Mouse (Mus musculus): Measurements from ENCODE around the gene Klhl32. TPM values are rescaled to one million over a fixed set of nuclear protein-coding genes. Genes with fewer than 3 reads are reported as not detected.
A peak's percentile ranks its signal among the peaks of the same experiment; 100 is the strongest.
"Not testable (repeated sequence)": the region's sequence is repeated elsewhere in the genome, so short reads cannot be mapped to it uniquely, and the experiment has no call there.

The Klhl32 gene
- polyA plus RNA-seq, 1 experiment from 2014 or later: 19.0 TPM

DNA sequence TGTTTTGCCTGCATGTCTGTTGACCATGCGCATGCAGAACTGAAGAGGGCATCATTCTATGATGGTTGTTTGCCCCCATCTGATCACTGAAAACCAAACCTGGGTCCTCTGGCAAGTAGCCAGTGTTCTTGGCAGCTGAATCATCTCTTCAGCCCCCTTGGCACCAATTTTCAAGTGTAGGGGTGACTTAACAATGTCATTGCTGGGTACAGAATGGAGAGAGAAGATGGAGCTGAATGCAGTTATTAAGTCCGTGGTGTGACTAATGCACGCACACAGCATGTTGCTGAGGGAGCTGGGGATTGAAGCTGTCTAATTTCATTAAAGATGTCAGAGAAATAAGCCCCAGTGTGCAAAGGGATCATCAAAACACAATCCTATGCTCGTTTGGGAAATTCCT lies 135.4 kb downstream of the Klhl32 start:
- no peak overlapping the region for H3K4me3 ChIP-seq (replicated peaks)
- H3K27me3 ChIP-seq: no peaks in the 10 kb centered on the region
- H3K36me3 ChIP-seq: no peaks in the 10 kb centered on the region
- H3K27ac ChIP-seq: no peak overlapping the region
- no peak overlapping the region for H3K9ac ChIP-seq (replicated peaks)
- H3K4me2 ChIP-seq (replicated peaks): no peak overlapping the region
- H3K4me1 ChIP-seq (replicated peaks): peaks cover 11% of the 10 kb centered on the region
- 43% methylated on average over 4 of the region's 4 CpGs for WGBS
- no peaks in the 10 kb centered on the region for H3K9me3 ChIP-seq
- ATAC-seq: 0 out of 2 replicates have a peak, but pooled peaks have one; percentile 60

DNA sequence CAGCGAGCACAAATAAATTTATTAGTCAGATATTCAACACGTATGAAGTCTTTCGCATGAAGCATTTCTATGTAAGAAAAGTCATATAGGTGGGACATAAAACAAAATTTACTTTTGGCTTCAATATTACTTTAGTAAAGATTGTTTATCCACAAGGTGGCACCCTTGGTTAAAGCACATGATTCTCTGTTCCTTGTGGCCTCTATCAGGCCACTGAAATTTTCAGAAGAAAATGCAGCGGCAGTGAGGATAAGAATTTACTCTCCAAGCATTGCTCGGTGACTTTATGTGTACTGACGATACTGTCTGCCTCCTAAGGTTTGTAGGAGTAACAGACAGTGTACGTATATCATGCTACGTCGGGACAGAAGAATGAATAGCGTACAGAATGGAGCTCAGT lies 136.6 kb downstream of the Klhl32 start:
- ATAC-seq: 0 out of 2 replicates have a peak, but pooled peaks have one; percentile 20
- no peak overlapping the region for H3K9ac ChIP-seq (replicated peaks)
- WGBS: 81% methylated on average over 10 of the region's 10 CpGs

DNA sequence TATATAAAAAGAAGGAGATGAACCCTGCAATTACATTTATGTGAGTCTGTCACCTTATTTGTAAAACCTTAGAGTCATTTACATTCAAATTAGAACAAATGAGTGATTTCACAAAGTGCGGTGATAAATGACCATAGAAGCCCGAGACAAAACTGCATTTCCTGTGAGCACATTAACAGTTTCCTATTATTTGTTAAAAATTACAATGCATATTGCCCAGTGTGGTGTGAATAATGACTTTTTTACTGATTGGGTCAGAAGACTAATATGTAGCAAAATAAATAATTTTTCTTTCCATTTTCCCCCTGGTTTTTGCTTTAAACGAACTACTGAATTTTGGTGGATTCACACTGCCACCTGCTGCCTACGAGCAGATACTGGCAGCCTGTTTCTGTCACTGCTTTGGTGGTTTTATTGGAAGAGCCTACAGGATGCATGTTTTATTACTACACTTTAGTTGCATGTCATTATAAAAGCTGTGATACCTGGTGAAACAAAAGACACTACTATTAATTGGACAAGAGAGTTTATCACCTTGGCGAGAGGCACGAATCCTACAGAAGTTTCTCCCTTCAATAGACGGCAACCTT lies 152.3 kb downstream of the Klhl32 start:
- Histone ChIP-seq H3K27ac (no peak overlapping the region), H3K4me3 (replicated peaks) (no peak overlapping the region), H3K9me3 (no peaks in the 10 kb centered on the region), H3K9ac (replicated peaks) (no peak overlapping the region), H3K36me3 (no peaks in the 10 kb centered on the region), H3K4me1 (replicated peaks) (0 out of 2 replicates have a peak, but pooled peaks cover 3% of the 10 kb centered on the region), H3K4me2 (replicated peaks) (no peak overlapping the region), H3K27me3 (no peaks in the 10 kb centered on the region)
- WGBS: 66% methylated on average over 7 of the region's 7 CpGs
- ATAC-seq: peak; percentile 66

More for the DNA sequence above, 136.6 kb downstream of the Klhl32 start:
- Histone ChIP-seq H3K4me1 (replicated peaks) (peaks cover 11% of the 10 kb centered on the region), H3K27ac (no peak overlapping the region), H3K4me2 (replicated peaks) (no peak overlapping the region), H3K36me3 (no peaks in the 10 kb centered on the region), H3K27me3 (no peaks in the 10 kb centered on the region), H3K9me3 (no peaks in the 10 kb centered on the region), H3K4me3 (replicated peaks) (no peak overlapping the region)

DNA sequence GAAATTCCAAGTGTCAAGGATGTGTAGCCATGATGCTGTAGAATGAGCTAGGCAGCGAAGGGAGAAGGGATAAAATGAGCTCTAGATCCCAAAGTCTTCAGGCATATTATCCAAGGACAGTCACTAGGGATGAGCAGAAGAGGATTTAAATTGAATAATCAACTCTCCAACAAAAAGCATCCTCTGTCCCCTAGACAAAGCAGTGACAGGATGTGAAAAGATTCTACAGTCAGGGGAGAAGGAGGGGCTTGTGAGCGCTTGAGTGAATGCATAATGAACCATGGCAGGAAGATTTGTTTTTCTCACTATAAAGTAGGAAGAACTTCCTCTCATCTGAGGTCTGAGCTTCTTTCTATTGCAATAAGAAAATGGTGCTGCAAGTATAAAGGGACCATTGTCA lies 170.8 kb downstream of the Klhl32 start:
- Histone ChIP-seq H3K9ac (replicated peaks) (no peak overlapping the region), H3K27me3 (no peaks in the 10 kb centered on the region), H3K4me2 (replicated peaks) (no peak overlapping the region), H3K27ac (no peak overlapping the region), H3K4me3 (replicated peaks) (no peak overlapping the region), H3K4me1 (replicated peaks) (peaks cover 7% of the 10 kb centered on the region; the same call in 1 of the 2 replicates), H3K36me3 (no peaks in the 10 kb centered on the region), H3K9me3 (no peaks in the 10 kb centered on the region)
- 0 out of 2 replicates have a peak, but pooled peaks have one; percentile 60 for ATAC-seq
- 44% methylated on average over 2 of the region's 2 CpGs for WGBS

DNA sequence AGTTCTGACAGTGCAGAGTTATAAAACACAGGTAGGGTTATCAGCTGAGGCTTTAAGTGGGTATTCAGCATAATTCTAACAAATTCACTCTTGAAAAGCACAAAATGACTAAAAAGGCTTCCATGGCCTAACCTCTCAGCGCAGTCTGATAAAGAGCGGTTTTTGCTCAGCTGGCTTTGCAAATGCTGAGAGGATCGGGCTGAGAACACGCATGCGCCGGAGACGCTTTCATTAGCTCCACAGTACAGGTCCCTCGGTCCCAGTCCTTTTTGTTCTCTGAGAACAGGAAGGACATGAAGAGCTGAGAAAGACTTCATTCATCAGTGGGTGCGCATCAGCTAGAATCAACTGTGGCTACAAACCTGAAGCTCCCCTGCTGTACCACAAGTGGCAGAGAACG lies 180.9 kb downstream of the Klhl32 start:
- Histone ChIP-seq H3K27ac (peak overlapping the region; percentile 30; the same call in 1 of the 2 replicates), H3K27me3 (no peaks in the 10 kb centered on the region), H3K4me1 (replicated peaks) (peaks cover 16% of the 10 kb centered on the region), H3K4me2 (replicated peaks) (0 out of 2 replicates have a peak overlapping the region, but pooled peaks have one; percentile 25), H3K36me3 (no peaks in the 10 kb centered on the region), H3K9me3 (no peaks in the 10 kb centered on the region), H3K4me3 (replicated peaks) (no peak overlapping the region), H3K9ac (replicated peaks) (no peak overlapping the region)
- ATAC-seq: peak; percentile 25; the same call in 1 of the 2 replicates
- WGBS: 77% methylated on average over 10 of the region's 10 CpGs

DNA sequence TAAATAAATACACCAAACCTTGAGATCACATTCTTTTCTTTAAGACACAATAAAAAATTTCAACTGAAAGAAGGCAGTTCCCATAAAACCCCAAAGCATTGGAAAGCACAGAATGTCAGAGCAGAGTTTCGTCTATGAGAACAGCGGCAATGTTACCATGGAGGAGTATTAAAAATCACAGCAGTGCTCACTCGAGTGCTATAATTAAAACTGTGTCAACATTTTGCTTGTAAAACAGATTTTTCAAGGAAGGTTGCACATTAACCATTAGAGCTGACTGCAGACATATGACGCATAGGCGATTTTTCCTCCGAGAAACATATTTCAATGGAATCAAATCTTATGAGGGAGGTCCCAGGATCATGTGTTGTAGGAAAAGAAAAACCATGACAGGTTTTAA lies 191.7 kb downstream of the Klhl32 start:
- H3K27me3 ChIP-seq: no peaks in the 10 kb centered on the region
- no peaks in the 10 kb centered on the region for H3K9me3 ChIP-seq
- no peak overlapping the region for H3K27ac ChIP-seq
- no peak overlapping the region for H3K4me2 ChIP-seq (replicated peaks)
- no peak overlapping the region for H3K4me3 ChIP-seq (replicated peaks)
- H3K36me3 ChIP-seq: no peaks in the 10 kb centered on the region
- ATAC-seq: no peak
- 90% methylated on average over 6 of the region's 6 CpGs for WGBS
- no peak overlapping the region for H3K9ac ChIP-seq (replicated peaks)
- H3K4me1 ChIP-seq (replicated peaks): no peaks in the 10 kb centered on the region

DNA sequence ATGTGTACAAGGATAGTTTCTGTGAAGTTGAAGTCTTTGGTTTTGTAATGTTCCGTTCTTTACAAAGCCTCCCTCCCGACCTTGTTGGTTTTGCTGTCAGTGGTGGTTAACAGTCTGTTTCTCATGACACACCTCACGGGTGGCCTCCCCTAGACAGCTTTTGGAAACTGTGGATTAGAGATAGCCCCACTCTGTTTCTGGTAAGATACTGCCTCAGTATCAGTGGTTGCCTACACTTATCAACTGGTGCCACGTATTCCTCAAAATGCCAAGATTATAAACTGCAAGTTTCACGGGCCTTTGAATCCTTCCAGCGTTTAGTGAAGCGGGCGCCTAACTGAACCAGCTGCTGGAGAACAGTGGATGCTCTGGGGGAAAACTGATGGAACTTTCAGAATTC lies 206.2 kb downstream of the Klhl32 start:
- H3K9ac ChIP-seq (replicated peaks); H3K4me2 ChIP-seq (replicated peaks); H3K4me1 ChIP-seq (replicated peaks); H3K27ac ChIP-seq; ATAC-seq; H3K9me3 ChIP-seq; H3K27me3 ChIP-seq; H3K4me3 ChIP-seq (replicated peaks); H3K36me3 ChIP-seq: not testable (repeated sequence)
- WGBS: 94% methylated on average over 7 of the region's 8 CpGs

DNA sequence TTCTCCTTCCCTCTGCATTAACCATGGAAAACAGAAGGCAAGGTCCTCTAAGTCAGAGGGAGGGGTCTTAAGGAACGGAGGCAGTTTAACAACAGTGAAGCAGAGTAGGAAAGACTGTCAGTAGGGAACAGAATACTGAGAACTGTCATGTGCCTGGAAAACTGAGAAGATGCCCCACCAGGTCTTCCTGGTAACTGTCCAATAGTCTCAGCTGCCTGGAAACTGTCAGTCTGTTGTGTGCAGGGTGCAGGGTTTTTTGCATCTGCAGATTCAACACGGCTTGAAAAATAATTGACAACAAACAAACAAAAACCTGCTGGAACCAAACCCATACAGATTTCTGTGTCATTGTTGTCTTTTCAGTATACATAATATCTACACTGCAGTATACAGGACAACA lies 208.6 kb downstream of the Klhl32 start:
- WGBS: 81% methylated on average over 2 of the region's 2 CpGs
- H3K27ac ChIP-seq: no peak overlapping the region
- H3K4me1 ChIP-seq (replicated peaks): no peaks in the 10 kb centered on the region
- H3K4me3 ChIP-seq (replicated peaks): no peak overlapping the region
- no peak for ATAC-seq
- no peak overlapping the region for H3K9ac ChIP-seq (replicated peaks)
- no peak overlapping the region for H3K4me2 ChIP-seq (replicated peaks)
- no peaks in the 10 kb centered on the region for H3K9me3 ChIP-seq
- H3K36me3 ChIP-seq: no peaks in the 10 kb centered on the region
- H3K27me3 ChIP-seq: no peaks in the 10 kb centered on the region

DNA sequence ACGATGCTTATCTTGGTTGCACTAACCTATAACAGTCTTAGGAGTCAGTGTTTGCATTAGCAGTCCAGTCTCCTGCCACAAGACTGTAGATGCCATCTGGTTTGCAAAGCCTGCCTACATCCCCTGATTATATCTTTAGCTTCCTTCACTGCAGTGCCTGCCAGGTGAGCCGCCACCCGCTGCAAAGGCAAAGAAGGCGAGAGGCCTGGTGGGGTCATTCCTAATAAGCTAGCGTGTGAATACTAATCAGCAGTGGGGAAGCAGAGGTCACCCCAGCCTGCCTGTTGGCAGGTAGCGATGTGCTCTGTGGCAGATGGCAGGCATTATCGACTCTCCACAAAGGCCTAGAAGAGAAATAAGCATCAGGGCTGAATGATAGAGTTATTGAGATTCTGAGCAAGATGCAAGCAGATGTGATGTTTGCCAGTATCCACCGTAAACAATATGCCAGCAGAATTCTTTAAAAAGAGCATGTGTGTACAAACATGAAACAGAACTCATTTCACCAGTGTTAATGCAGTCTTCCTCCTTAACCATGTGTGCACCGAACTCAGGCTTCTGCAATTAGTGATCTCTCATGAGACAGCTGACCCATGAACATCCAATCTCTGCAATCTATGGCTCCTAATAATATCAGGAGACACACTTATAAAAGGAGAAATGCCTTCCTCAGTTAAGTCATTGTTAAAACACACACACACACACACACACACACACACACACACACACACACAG lies 219.6 kb downstream of the Klhl32 start:
- Histone ChIP-seq H3K9ac (replicated peaks) (peak overlapping the region; percentile 15; the same call in 1 of the 2 replicates), H3K4me2 (replicated peaks) (no peak overlapping the region), H3K27ac (peak overlapping the region; percentile 68), H3K4me3 (replicated peaks) (no peak overlapping the region), H3K36me3 (no peaks in the 10 kb centered on the region), H3K9me3 (no peaks in the 10 kb centered on the region), H3K4me1 (replicated peaks) (peaks cover 23% of the 10 kb centered on the region), H3K27me3 (no peaks in the 10 kb centered on the region)
- 45% methylated on average over 9 of the region's 9 CpGs for WGBS
- peak; percentile 85 for ATAC-seq

DNA sequence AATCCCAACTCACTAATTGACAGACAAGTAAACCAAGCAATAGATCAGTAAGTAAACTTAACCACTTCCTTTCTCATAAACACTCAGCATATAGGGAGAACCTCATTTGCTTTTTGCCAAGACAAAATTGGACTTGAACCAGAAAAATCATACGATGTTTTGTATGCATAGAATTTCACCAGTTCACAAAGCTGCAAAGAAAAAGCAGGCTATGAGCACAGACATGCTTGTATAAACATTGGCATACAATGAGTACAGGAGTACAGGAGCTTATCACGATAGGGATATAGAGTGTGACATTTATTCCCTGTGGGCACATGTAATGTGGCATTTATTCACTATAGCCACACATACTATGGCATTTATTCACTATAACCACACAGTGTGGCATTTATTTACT lies 220.5 kb downstream of the Klhl32 start:
- 79% methylated on average over 2 of the region's 2 CpGs for WGBS
- H3K27me3 ChIP-seq: no peaks in the 10 kb centered on the region
- H3K9ac ChIP-seq (replicated peaks): no peak overlapping the region
- peaks cover 23% of the 10 kb centered on the region for H3K4me1 ChIP-seq (replicated peaks)
- H3K27ac ChIP-seq: 0 out of 2 replicates have a peak overlapping the region, but pooled peaks have one; percentile 19
- no peak overlapping the region for H3K4me3 ChIP-seq (replicated peaks)
- no peaks in the 10 kb centered on the region for H3K9me3 ChIP-seq
- ATAC-seq: no peak
- no peak overlapping the region for H3K4me2 ChIP-seq (replicated peaks)
- no peaks in the 10 kb centered on the region for H3K36me3 ChIP-seq

DNA sequence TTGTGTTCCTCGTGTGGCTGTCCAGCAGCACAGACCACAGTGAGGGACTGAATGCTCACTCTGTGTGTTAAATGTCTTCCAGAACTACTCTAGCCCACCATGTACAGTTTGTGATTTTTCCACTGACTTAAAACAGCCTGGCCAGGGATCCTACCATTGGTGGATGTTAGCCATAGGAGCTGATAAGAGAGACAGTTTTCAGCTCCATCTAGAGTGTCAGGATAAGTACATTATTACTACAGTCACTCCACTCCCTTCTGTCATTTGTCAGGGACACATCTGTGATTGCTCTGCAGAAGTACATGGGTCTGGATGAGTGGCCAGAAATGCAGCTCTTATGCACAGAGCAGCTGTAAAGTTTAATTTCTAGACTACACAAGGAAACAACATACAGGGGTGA lies 223.1 kb downstream of the Klhl32 start:
- 55% methylated on average over 1 of the region's 1 CpGs for WGBS
- no peak for ATAC-seq
- no peaks in the 10 kb centered on the region for H3K27me3 ChIP-seq
- H3K9ac ChIP-seq (replicated peaks): no peak overlapping the region
- no peaks in the 10 kb centered on the region for H3K36me3 ChIP-seq
- H3K27ac ChIP-seq: peak overlapping the region; percentile 39; the same call in 1 of the 2 replicates
- no peaks in the 10 kb centered on the region for H3K9me3 ChIP-seq
- no peak overlapping the region for H3K4me3 ChIP-seq (replicated peaks)
- H3K4me1 ChIP-seq (replicated peaks): peaks cover 23% of the 10 kb centered on the region
- H3K4me2 ChIP-seq (replicated peaks): no peak overlapping the region

DNA sequence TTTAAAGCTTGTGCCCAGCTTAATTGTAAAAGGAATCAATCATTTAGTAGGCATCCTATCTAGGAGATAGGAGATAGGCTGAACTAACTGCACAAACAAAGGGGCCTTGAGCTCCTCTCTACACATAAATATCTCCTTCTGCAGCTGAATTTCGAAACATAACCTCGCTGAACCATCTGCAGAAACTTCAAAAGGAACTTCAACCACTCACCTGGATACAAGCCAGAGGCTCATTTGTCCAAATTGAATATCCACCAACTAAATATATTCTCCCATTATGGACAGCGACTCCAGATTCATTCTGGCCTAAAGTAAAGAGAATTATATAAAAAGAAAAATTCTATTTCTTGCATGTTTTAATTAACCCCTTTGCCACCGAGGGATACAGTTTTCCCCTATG lies 224.2 kb downstream of the Klhl32 start:
- Histone ChIP-seq H3K9ac (replicated peaks) (no peak overlapping the region), H3K9me3 (no peaks in the 10 kb centered on the region), H3K4me3 (replicated peaks) (no peak overlapping the region), H3K36me3 (no peaks in the 10 kb centered on the region), H3K4me2 (replicated peaks) (no peak overlapping the region), H3K4me1 (replicated peaks) (peaks cover 15% of the 10 kb centered on the region), H3K27ac (no peak overlapping the region), H3K27me3 (no peaks in the 10 kb centered on the region)
- no peak for ATAC-seq
- 87% methylated on average over 4 of the region's 4 CpGs for WGBS
